Comparison of ENCODE assay signal across 10 mouse cellular contexts in genomic region chr10:16994526-16994925, GRCm38 (mm10).
DNase-seq lines count a peak whose midpoint lies in the region; ATAC-seq and TF ChIP-seq lines count a peak whose summit lies in the region.
"Had no signal": no experiment of that assay in that cellular context is flagged by ENCODE, and none has a peak within 500 bp of the region (broad histone marks: within the 10 kb centered on the region; RNA-seq: fewer than 3 reads in every experiment).

No protein-coding gene starts in this region.

- peak overlapping the region; percentile 84 for H3K27ac ChIP-seq in heart, adult 2 months
- no peak overlapping the region for H3K27ac ChIP-seq in heart, embryonic 11.5 days (ENCODE audit: low read depth, low read length)
- peak overlapping the region; percentile 28; the same call in 1 of the 2 replicates for H3K27ac ChIP-seq in lung, postnatal 0 days (ENCODE audit: low read length)
- H3K27ac ChIP-seq in hindbrain, embryonic 12.5 days, result no peak overlapping the region
- H3K27ac ChIP-seq: forebrain, embryonic 15.5 days had no signal

- no peaks in the 10 kb centered on the region for H3K27me3 ChIP-seq in heart, adult 2 months (ENCODE audit: control insufficient read depth, insufficient read depth, low read length)
- no peaks in the 10 kb centered on the region for H3K27me3 ChIP-seq in heart, embryonic 11.5 days (ENCODE audit: control insufficient read depth, insufficient read depth, low read length)
- no peaks in the 10 kb centered on the region for H3K27me3 ChIP-seq in lung, postnatal 0 days (replicated peaks; ENCODE audit: insufficient read depth, low read length)
- H3K27me3 ChIP-seq in hindbrain, embryonic 12.5 days, result no peaks in the 10 kb centered on the region
- H3K27me3 ChIP-seq: CH12.LX; forebrain, embryonic 15.5 days had no signal

- H3K4me1 ChIP-seq in heart, adult 2 months (ENCODE audit: control insufficient read depth, insufficient read depth, low read length), result peaks cover 7% of the 10 kb centered on the region
- peaks cover 6% of the 10 kb centered on the region; the same call in 1 of the 2 replicates for H3K4me1 ChIP-seq in heart, embryonic 11.5 days (ENCODE audit: control insufficient read depth, insufficient read depth, low read length)
- peaks cover 4% of the 10 kb centered on the region; the same call in 1 of the 2 replicates for H3K4me1 ChIP-seq in lung, postnatal 0 days (ENCODE audit: insufficient read depth, low read depth, low read length)
- no peaks in the 10 kb centered on the region for H3K4me1 ChIP-seq in hindbrain, embryonic 12.5 days

- WGBS in heart, adult 2 months, result 6% methylated on average over 6 of the region's 6 CpGs
- WGBS in heart, embryonic 11.5 days (ENCODE audit: insufficient replicate concordance), result 59% methylated on average over 6 of the region's 6 CpGs
- WGBS in lung, postnatal 0 days, result 16% methylated on average over 6 of the region's 6 CpGs
- 78% methylated on average over 6 of the region's 6 CpGs for whole genome bisulfite sequencing in hindbrain, embryonic 12.5 days

- no peak overlapping the region for H3K4me2 ChIP-seq in heart, embryonic 11.5 days
- H3K4me2 ChIP-seq in lung, postnatal 0 days (replicated peaks; ENCODE audit: low read depth, low read length), result peak overlapping the region; percentile 33
- no peak overlapping the region for H3K4me2 ChIP-seq in hindbrain, embryonic 12.5 days (replicated peaks)
- H3K4me2 ChIP-seq: forebrain, embryonic 15.5 days had no signal

- H3K36me3 ChIP-seq in heart, adult 2 months (ENCODE audit: control insufficient read depth, insufficient read depth, low read length), result peaks cover 6% of the 10 kb centered on the region
- no peaks in the 10 kb centered on the region for H3K36me3 ChIP-seq in heart, embryonic 11.5 days (ENCODE audit: control insufficient read depth, insufficient read depth, low read length)
- H3K36me3 ChIP-seq in lung, postnatal 0 days (ENCODE audit: insufficient read depth, low read length), result no peaks in the 10 kb centered on the region
- H3K36me3 ChIP-seq in hindbrain, embryonic 12.5 days, result no peaks in the 10 kb centered on the region
- H3K36me3 ChIP-seq: forebrain, embryonic 15.5 days had no signal

- no peak for ATAC-seq in heart, embryonic 11.5 days (replicated peaks; ENCODE audit: insufficient number of reproducible peaks, low FRiP score, low TSS enrichment)
- no peak for ATAC-seq in lung, postnatal 0 days
- no peak for ATAC-seq in hindbrain, embryonic 12.5 days (ENCODE audit: low FRiP score)
- ATAC-seq: forebrain, embryonic 15.5 days had no signal

- TF ChIP-seq EP300 in heart, adult 2 months (IDR thresholded peaks at IDR 0.05; ENCODE audit: insufficient read depth, low read depth, low read length), result no peak
- no peak for TF ChIP-seq EP300 in lung, postnatal 0 days (IDR thresholded peaks at IDR 0.05)

- TF ChIP-seq CTCF in heart, adult 2 months (IDR thresholded peaks at IDR 0.05), result no peak
- TF ChIP-seq CTCF in lung, postnatal 0 days (IDR thresholded peaks at IDR 0.05), result no peak

- no peaks in the 10 kb centered on the region for H3K9me3 ChIP-seq in heart, embryonic 11.5 days (replicated peaks; ENCODE audit: control insufficient read depth, low read length)
- no peaks in the 10 kb centered on the region for H3K9me3 ChIP-seq in lung, postnatal 0 days (ENCODE audit: low read length)
- no peaks in the 10 kb centered on the region for H3K9me3 ChIP-seq in hindbrain, embryonic 12.5 days (replicated peaks)
- H3K9me3 ChIP-seq: forebrain, embryonic 15.5 days had no signal

- peak; percentile 20 to 49 for DNase-seq in heart, adult 2 months
- DNase-seq in cerebellum, postnatal 10 days, result peak; percentile 75 to 78
- DNase-seq in kidney, adult 18-20 months, result peak; percentile 26
- DNase-seq in lung, postnatal 0 days (ENCODE audit: low spot score), result peak; percentile 60
- DNase-seq in thymus, postnatal 36 days, result no peak
- no peak for DNase-seq in urinary bladder, postnatal 14 days (ENCODE audit: low spot score)

- H3K9ac ChIP-seq in heart, adult 2 months (ENCODE audit: low read depth, low read length), result no peak overlapping the region
- no peak overlapping the region for H3K9ac ChIP-seq in heart, embryonic 11.5 days (ENCODE audit: low read depth, low read length)
- no peak overlapping the region for H3K9ac ChIP-seq in lung, postnatal 0 days (replicated peaks; ENCODE audit: low read depth)
- no peak overlapping the region for H3K9ac ChIP-seq in hindbrain, embryonic 12.5 days
- H3K9ac ChIP-seq: forebrain, embryonic 15.5 days had no signal

- no peaks in the 10 kb centered on the region for H3K79me2 ChIP-seq in heart, adult 2 months (replicated peaks; ENCODE audit: control insufficient read depth, insufficient read depth, low read length)

- TF ChIP-seq POLR2A in heart, adult 2 months (IDR thresholded peaks at IDR 0.05; ENCODE audit: insufficient read depth, low read depth, low read length), result no peak

- intact Hi-C loops in heart, adult 2 months (cut with DNase I), result loop anchor here (5.0 to 10.0 kb wide), 3 partner anchors 360 to 728 kb away; partner anchors contain the start of gene Cited2

- 0 out of 2 replicates have a peak overlapping the region, but pooled peaks have one; percentile 12 for H3K4me3 ChIP-seq in heart, adult 2 months
- no peak overlapping the region for H3K4me3 ChIP-seq in heart, embryonic 11.5 days (ENCODE audit: low read depth, low read length)
- no peak overlapping the region for H3K4me3 ChIP-seq in lung, postnatal 0 days (ENCODE audit: low read depth, low read length)
- no peak overlapping the region for H3K4me3 ChIP-seq in hindbrain, embryonic 12.5 days
- H3K4me3 ChIP-seq: forebrain, embryonic 15.5 days had no signal

Comparison
In these comparisons a context has a peak if more than half of its experiments do, and no peak if none do; other contexts are left out.
1. H3K27ac ChIP-seq: peak in heart, adult 2 months (single experiment) and lung, postnatal 0 days (single experiment); none in heart, embryonic 11.5 days (single experiment) and hindbrain, embryonic 12.5 days (single experiment).
2. DNase-seq: peak in heart, adult 2 months (2 of 2), cerebellum, postnatal 10 days (2 of 2), kidney, adult 18-20 months (single experiment) and lung, postnatal 0 days (single experiment); none in thymus, postnatal 36 days (0 of 2) and urinary bladder, postnatal 14 days (single experiment).